Mouse (Mus musculus) midbrain, postnatal 0 days (tissue): ENCODE data around the gene Onecut1. TPM values are rescaled to one million over a fixed set of nuclear protein-coding genes. Genes with fewer than 3 reads are reported as not detected.

Experiments
- ATAC-seq: fragments of 200-750 bp; cut with Nextera tagmentation; 2 replicates; pipeline ENCODE4 v1.8.0; 2017; ENCODE audit warnings: moderate number of reproducible peaks, mild to moderate bottlenecking, moderate TSS enrichment, moderate library complexity; ENCODE audit not compliant: low FRiP score
- DNase-seq: peaks from one replicate; pipeline ENCODE4 v3.0.0-alpha.2; 2015; ENCODE audit warnings: low spot score
- H3K27ac ChIP-seq: fragments of 300-500 bp; sonication (generic); 2 replicates; pipeline ENCODE4 v1.5.1; 2014; ENCODE audit warnings: low read depth, mild to moderate bottlenecking, low read length, mixed read lengths
- H3K27me3 ChIP-seq: fragments of 300-500 bp; sonication (generic); 2 replicates; pipeline ENCODE4 v1.6.1; 2014; ENCODE audit warnings: low read length, control low read depth, mixed read lengths; ENCODE audit not compliant: insufficient read depth
- H3K36me3 ChIP-seq: fragments of 300-500 bp; sonication (generic); 2 replicates; pipeline ENCODE4 v1.6.1; 2014; ENCODE audit warnings: low read length, control low read depth, mixed read lengths; ENCODE audit not compliant: insufficient read depth
- H3K4me1 ChIP-seq: fragments of 300-500 bp; sonication (generic); 2 replicates; pipeline ENCODE4 v1.6.1; 2014; ENCODE audit warnings: mild to moderate bottlenecking, control low read depth, antibody characterized with exemption, low read length, mixed read lengths; ENCODE audit not compliant: insufficient read depth
- H3K4me2 ChIP-seq: fragments of 300-500 bp; sonication (generic); 2 replicates; pipeline ENCODE4 v1.6.1; 2014; ENCODE audit warnings: low read depth, mild to moderate bottlenecking, low read length, mixed read lengths; ENCODE audit not compliant: poor library complexity, severe bottlenecking
- H3K4me3 ChIP-seq: fragments of 300-500 bp; sonication (generic); 2 replicates; pipeline ENCODE4 v1.5.1; 2014; ENCODE audit warnings: low read depth, mild to moderate bottlenecking, low read length, moderate library complexity
- H3K9ac ChIP-seq: fragments of 300-500 bp; sonication (generic); replicated peaks from 2 replicates; pipeline ENCODE4 v1.6.1; 2014; ENCODE audit warnings: mild to moderate bottlenecking, low read length, moderate library complexity, mixed read lengths; ENCODE audit not compliant: poor library complexity, severe bottlenecking
- H3K9me3 ChIP-seq: fragments of 300-500 bp; sonication (generic); 2 replicates; pipeline ENCODE4 v1.6.1; 2016; ENCODE audit warnings: low read length, control low read depth
- CTCF ChIP-seq: IDR thresholded peaks from 2 replicates; pipeline ENCODE4 v1.5.1; 2016; ENCODE audit warnings: antibody characterized with exemption, mild to moderate bottlenecking
- WGBS: fragments of 180-500 bp; shearing (Covaris S2); extraction: QIAGEN DNeasy Blood & Tissue Kit; methylation state at CpG from one replicate; pipeline ENCODE4 v1.1.7; 2014; 5-methylcytosine and 5-hydroxymethylcytosine counted together
- polyA plus RNA-seq: library from polyadenylated mRNA; unstranded; fragments of >200 nt; fragmentation: Nextera tagmentation; extraction: Ambion mirVana; gene quantifications from 2 replicates; pipeline ENCODE4 v1.2.1, GENCODE M21; 2015
- total RNA-seq: library from RNA; depleted of rRNA; stranded (reverse); fragments of >200 nt; gene quantifications from 2 replicates; pipeline ENCODE4 v1.2.3, GENCODE M21; 2014

The Onecut1 gene
- total and polyA plus RNA-seq, 2 experiments from 2014 or later, result 5.0 to 7.5 TPM

DNA sequence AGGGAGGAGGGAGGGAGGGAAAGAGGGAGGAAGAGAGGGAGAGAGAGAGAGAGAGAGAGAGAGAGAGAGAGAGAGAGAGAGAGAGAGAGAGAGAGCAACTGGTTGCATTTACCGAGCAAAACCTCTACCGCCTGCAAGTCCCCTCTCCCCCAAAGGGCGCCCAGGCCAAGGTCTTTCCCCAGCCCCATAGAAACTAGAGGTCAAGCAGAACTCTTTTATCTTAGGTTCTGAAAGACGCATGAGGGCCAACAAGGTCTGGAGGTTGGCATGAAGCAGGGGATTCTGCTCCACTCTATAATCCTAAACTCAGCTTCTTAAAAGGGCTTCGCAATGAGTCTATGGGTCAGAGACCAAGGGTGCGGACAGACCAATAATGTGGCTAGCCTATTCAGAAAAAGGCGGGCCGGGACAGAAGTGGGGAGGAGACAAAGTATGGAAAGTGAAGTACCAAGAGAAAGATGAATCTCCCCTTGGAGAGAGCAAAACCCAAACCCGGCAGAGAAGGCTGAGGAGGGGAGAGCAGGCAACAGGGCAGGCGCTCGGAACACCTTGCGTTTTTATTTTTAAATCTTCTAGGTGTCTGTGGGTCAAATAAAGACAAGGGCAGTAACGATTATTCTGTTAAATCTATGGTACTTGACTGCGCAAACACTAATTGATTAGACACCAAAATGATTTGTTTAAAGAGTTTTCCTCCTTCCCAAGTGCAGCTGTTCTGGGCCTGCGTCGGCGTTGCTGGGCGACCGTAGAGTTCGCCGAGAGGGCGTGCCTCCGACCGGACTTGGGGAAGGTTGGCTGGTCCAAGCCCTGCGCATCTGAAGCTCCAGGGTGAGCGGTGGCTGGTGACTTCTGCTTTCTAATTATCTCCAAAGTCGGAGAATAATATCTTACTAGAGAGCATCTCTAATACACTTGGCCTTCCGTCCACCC, 4.9 kb upstream of the Onecut1 start:
- peaks cover 79% of the 10 kb centered on the region for H3K27me3 ChIP-seq
- no peaks in the 10 kb centered on the region for H3K9me3 ChIP-seq
- no peak overlapping the region for H3K4me2 ChIP-seq

DNA sequence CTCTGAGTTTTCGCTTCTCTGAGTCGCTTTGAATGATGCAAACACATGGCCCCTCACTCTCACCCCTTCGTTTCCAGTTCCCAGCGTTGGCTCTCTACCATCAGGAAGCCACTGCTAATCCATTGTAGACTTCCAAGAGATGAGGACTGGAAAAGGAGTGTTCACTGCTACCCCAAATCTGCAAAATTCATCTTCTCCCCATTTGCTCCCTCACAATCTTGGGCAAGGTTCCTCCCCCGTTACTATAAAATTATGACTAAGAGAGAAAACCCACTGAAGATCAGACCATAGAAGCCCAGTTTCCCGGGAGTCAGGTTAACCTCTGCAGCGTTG, 4.2 kb upstream of the Onecut1 start:
- 7% methylated on average over 7 of the region's 7 CpGs for WGBS
- no peak for DNase-seq

More for the DNA sequence above, 4.9 kb upstream of the Onecut1 start:
- Histone ChIP-seq H3K27ac (no peak overlapping the region), H3K36me3 (no peaks in the 10 kb centered on the region), H3K4me1 (no peaks in the 10 kb centered on the region), H3K4me3 (no peak overlapping the region), H3K9ac (no peak overlapping the region)
- WGBS, result 4% methylated on average over 27 of the region's 28 CpGs
- no peak for DNase-seq
- TF ChIP-seq CTCF, result no peak
- no peak for ATAC-seq

DNA sequence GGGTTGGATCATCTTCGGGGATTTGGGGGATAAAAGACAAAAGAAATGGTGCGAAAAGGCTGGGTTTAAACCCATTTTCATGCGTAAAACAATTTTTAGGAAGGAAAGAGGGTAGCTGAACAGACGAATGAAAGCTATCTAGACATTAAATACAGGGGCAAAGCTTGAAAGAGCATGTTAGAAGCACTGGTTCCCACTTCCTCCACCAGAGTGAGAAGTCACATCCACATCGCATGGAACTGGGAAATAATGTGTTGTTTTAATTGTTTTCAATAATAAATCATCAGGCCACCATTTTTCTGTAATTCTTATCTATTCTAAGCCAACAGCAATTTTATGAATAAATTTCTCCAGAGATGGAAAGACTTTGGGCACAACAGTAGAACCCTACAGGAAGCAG, 3.6 kb upstream of the Onecut1 start:
- no peaks in the 10 kb centered on the region for H3K9me3 ChIP-seq
- no peak overlapping the region for H3K4me2 ChIP-seq
- no peak overlapping the region for H3K4me3 ChIP-seq
- DNase-seq (no peak), ATAC-seq (no peak)
- TF ChIP-seq CTCF, result no peak
- peaks cover 76% of the 10 kb centered on the region for H3K27me3 ChIP-seq
- H3K27ac ChIP-seq, result no peak overlapping the region
- WGBS, result 11% methylated on average over 5 of the region's 5 CpGs
- H3K36me3 ChIP-seq, result no peaks in the 10 kb centered on the region
- H3K4me1 ChIP-seq, result peaks cover 5% of the 10 kb centered on the region; the same call in 1 of the 2 replicates
- no peak overlapping the region for H3K9ac ChIP-seq

More for the DNA sequence above, 4.2 kb upstream of the Onecut1 start:
- no peaks in the 10 kb centered on the region for H3K4me1 ChIP-seq
- H3K4me2 ChIP-seq, result no peak overlapping the region
- peaks cover 76% of the 10 kb centered on the region for H3K27me3 ChIP-seq
- no peaks in the 10 kb centered on the region for H3K9me3 ChIP-seq
- TF ChIP-seq CTCF, result no peak
- no peak for ATAC-seq
- no peaks in the 10 kb centered on the region for H3K36me3 ChIP-seq
- H3K27ac ChIP-seq, result no peak overlapping the region
- H3K9ac ChIP-seq, result no peak overlapping the region
- H3K4me3 ChIP-seq, result no peak overlapping the region

DNA sequence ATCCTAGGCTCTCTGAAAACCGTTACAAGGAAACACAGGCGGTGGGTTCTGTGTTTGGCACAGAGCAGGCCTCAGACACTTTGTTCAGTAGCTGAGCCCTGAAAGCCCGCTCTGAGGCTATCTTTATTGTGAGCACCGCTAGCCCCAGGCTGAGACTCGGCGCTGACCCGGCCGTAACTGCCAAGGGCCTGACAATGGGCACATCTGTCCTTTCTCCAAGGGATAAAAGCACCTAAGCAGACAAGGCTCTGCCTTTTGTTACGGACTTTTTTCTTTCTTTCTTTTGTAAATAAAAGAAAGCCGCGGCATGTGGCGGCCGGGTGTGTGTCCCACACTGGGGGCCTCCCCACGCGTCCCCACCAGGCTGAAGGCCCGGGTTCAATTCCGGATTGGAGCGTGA, 1.3 kb upstream of the Onecut1 start:
- DNase-seq, result no peak
- ATAC-seq, result no peak
- 11% methylated on average over 18 of the region's 18 CpGs for WGBS
- Histone ChIP-seq H3K9me3 (no peaks in the 10 kb centered on the region), H3K4me1 (peaks cover 5% of the 10 kb centered on the region; the same call in 1 of the 2 replicates), H3K27ac (no peak overlapping the region), H3K4me3 (no peak overlapping the region), H3K9ac (no peak overlapping the region), H3K27me3 (peaks cover 75% of the 10 kb centered on the region), H3K36me3 (no peaks in the 10 kb centered on the region), H3K4me2 (no peak overlapping the region)
- TF ChIP-seq CTCF, result no peak

DNA sequence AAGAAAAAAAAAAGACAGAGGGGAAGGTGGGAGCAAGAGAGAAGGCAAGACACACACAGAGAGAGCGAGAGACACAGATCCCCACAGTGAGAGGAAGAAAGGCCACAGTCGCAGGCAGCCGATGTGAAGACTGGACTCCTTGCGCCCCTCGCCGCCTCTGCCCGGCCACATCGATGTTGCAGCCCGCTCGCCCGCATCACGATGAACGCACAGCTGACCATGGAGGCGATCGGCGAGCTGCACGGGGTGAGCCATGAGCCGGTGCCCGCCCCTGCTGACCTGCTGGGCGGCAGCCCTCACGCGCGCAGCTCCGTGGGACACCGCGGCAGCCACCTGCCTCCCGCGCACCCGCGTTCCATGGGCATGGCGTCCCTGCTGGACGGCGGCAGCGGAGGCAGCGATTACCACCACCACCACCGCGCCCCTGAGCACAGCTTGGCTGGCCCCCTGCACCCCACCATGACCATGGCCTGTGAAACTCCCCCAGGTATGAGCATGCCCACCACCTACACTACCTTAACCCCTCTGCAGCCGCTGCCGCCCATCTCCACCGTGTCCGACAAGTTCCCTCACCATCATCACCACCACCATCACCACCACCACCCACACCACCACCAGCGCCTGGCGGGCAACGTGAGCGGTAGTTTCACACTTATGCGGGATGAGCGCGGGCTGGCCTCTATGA, 517 bp downstream of the Onecut1 start:
- no peaks in the 10 kb centered on the region for H3K36me3 ChIP-seq
- peak; percentile 18 for ATAC-seq
- H3K4me3 ChIP-seq, result peak overlapping the region; percentile 49
- H3K27ac ChIP-seq, result 0 out of 2 replicates have a peak overlapping the region, but pooled peaks have one; percentile 57
- H3K9me3 ChIP-seq, result no peaks in the 10 kb centered on the region
- DNase-seq, result no peak
- peak overlapping the region; percentile 86 for H3K4me2 ChIP-seq
- no peak for TF ChIP-seq CTCF
- H3K4me1 ChIP-seq, result peaks cover 5% of the 10 kb centered on the region; the same call in 1 of the 2 replicates
- WGBS, result under 1% methylated on average over 48 of the region's 48 CpGs
- H3K9ac ChIP-seq, result peak overlapping the region; percentile 62
- peaks cover 72% of the 10 kb centered on the region for H3K27me3 ChIP-seq
